Mouse (Mus musculus) mesoderm, embryonic 11.5 days (tissue): ENCODE data around the gene Rps15.
A peak's percentile ranks its signal among the peaks of the same experiment; 100 is the strongest.
"Not testable (repeated sequence)": the region's sequence is repeated elsewhere in the genome, so short reads cannot be mapped to it uniquely, and the experiment has no call there.

ENCODE experiments used
- DNase-seq: peaks from one replicate; pipeline ENCODE4 v3.0.0-alpha.2; 2012; ENCODE audit warnings: low read depth, low spot score

Rps15 gene

GRCm38 (mm10) chr10:80292251-80293146 lies at the start of gene Rps15:
Gene Rps15, plus strand, starts transcription at chr10:80292453.
- DNase-seq, result peak; percentile 97

GRCm38 (mm10) chr10:80242607-80243006 lies 49.6 kb upstream of the Rps15 start:
- no peak for DNase-seq

- DNase-seq, result peak; percentile 60
These were observed 47.4 kb upstream of the Rps15 start for GRCm38 (mm10) chr10:80244791-80245399.

GRCm38 (mm10) chr10:80245600-80245999 lies 46.7 kb upstream of the Rps15 start:
- peak; percentile 89 for DNase-seq

- DNase-seq, result no peak
These were observed 44.4 kb upstream of the Rps15 start for GRCm38 (mm10) chr10:80247849-80248248.

GRCm38 (mm10) chr10:80248437-80248836 lies 43.8 kb upstream of the Rps15 start:
- DNase-seq, result not testable (repeated sequence)

GRCm38 (mm10) chr10:80248971-80249640 lies 43.1 kb upstream of the Rps15 start, which contains the start of gene Ndufs7:
Gene Ndufs7, plus strand, starts transcription at chr10:80249121.
- DNase-seq, result peak; percentile 94

GRCm38 (mm10) chr10:80250059-80250458 lies 42.2 kb upstream of the Rps15 start:
- DNase-seq, result no peak

- no peak for DNase-seq
These were observed 41.7 kb upstream of the Rps15 start for GRCm38 (mm10) chr10:80250573-80250972.

- DNase-seq, result no peak
These were observed 40.2 kb upstream of the Rps15 start for GRCm38 (mm10) chr10:80252011-80252410.

GRCm38 (mm10) chr10:80252493-80253274 lies 39.6 kb upstream of the Rps15 start:
- DNase-seq, result no peak

- DNase-seq, result no peak
These were observed 38.7 kb upstream of the Rps15 start for GRCm38 (mm10) chr10:80253551-80253950.

- DNase-seq, result no peak
These were observed 37.6 kb upstream of the Rps15 start for GRCm38 (mm10) chr10:80254331-80255297.

- DNase-seq, result no peak
These were observed 36.2 kb upstream of the Rps15 start for GRCm38 (mm10) chr10:80255881-80256535.

- no peak for DNase-seq
These were observed 34.3 kb upstream of the Rps15 start for GRCm38 (mm10) chr10:80257936-80258335.

GRCm38 (mm10) chr10:80258752-80259462 lies 33.3 kb upstream of the Rps15 start:
- DNase-seq, result no peak

- no peak for DNase-seq
These were observed 32.8 kb upstream of the Rps15 start for GRCm38 (mm10) chr10:80259463-80259805.

- peak; percentile 53 for DNase-seq
These were observed 32.2 kb upstream of the Rps15 start for GRCm38 (mm10) chr10:80259861-80260641.
